Mouse (Mus musculus) C2C12 (cell line): ENCODE data around the gene Pdss1.

Experiments
- CTCF ChIP-seq: IDR thresholded peaks from one replicate; pipeline ENCODE4 v1.5.1; 2011; ENCODE audit not compliant: control insufficient read depth, insufficient read depth, insufficient read length
- USF1 ChIP-seq: IDR thresholded peaks from one replicate; pipeline ENCODE4 v1.6.1; 2011; ENCODE audit warnings: low read depth, mild to moderate bottlenecking, control low read depth, moderate library complexity

GRCm38 (mm10) chr2:22876614-22877013 lies 18.7 kb upstream of the Pdss1 start:
- no peak for TF ChIP-seq CTCF
- TF ChIP-seq USF1 = no peak
